Mouse (Mus musculus): ENCODE data around the gene Gna11.

Gene Gna11

DNA sequence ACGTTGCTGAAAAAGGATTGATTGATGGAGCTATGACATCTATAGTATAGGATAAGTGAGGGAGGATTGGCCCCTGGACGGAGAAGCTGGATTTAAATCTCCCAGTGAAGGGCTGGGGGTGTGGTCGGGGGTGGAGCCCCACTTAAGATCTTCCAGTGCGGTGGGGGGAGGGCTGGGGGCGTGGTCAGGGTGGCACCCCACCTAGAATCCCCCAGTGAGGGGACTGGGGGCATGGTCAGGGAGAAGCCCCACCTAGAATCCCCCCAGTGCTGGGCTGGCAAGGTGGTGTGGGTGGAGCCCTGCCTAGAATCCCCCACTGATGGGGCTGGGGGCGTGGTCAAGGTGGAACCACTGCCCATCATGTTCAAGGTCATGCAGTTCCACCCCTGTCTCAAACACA is 37.9 kb downstream of the Gna11 start:
- no peak for DNase-seq (ENCODE audit: extremely low spot score, low spot score)

DNA sequence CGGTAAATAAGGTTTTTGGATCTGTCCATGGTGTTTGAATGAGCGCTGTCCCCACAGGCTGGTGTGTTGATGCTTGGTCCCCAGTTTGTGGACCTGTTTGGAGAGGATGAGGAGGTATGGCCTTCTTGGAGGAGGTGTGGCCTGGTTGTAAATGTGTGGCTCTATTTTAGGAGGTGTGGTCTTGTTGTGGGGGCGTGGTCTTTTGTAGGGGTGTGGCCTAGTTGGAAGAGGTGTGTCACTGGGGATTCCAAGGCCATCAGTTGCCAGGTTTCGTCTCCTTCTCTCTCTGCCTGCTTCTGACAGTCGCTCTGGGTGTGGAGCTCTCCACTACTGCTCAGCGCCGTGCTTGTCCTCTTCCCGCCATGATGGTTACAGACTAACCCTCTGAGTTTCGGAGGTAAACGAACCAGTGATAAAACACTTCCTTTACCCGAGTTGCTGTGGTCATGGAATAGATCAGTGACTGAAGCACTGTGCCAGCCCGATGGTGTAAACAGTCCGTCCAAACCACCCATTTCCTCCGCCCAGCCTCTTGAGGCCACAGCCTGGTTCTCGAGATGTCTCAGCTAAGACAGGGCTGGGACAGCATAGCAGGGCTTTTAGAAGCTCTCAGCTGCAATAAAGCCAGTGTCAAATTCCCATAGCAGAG is 39.9 kb downstream of the Gna11 start:
- no peak for DNase-seq (ENCODE audit: extremely low spot score, low spot score)

DNA sequence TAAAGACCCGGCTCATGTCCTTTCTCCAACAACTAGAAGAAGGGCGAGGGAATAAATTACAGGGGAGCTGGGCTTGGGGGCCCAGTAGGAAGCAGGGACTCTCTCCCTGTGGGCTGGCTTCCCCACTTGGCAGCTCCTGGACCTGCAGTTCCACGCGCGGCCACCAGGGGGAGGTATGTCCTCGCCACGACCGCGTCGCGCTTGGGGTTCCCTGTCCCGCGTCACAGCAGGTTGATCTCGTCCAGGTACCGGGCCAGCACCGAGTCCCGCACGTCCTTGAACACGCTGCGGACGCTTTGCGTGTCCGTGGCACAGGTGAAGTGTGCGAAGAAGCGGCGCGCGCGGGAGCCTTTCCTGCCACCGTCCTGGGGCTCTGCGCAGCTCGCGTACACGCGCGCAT is 42.3 kb downstream of the Gna11 start:
- peak; percentile 94 for DNase-seq (ENCODE audit: extremely low spot score, low spot score)

DNA sequence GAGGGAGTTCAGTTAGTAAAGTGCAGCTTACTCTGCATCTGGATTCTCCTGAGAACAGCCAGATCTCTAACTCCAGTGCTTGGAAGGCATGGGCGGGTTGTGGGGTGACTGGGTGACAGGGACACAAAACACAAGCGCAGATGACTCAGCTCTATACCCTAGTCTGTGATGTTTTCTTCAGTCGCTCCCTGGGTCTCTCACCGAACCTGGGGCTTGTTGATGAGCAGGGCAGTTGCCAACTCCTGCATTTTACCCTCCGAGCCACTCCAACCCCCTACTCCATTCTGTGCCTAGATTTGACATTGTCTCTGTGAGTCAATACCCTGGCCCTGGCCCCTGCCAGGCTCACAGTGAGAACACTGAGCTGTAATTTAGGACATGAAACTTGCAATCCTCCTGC is 43.1 kb downstream of the Gna11 start:
- DNase-seq (ENCODE audit: extremely low spot score, low spot score): no peak

DNA sequence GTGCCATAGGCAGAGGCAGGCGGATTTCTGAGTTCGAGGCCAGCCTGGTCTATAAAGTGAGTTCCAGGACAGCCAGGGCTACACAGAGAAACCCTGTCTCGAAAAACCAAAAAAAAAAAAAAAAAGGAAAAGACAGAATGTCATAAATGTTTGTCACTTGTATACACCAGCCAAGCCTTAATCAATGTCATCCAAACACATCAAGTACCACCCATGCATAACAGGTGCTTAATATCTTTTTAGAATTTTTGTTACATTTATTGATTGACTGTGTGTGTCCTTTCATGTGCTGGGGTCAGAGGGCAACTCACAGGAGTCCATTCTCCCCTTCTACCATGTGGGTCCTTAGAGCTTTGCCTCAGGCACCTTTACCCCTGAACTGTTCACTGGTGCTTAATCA is 45.0 kb downstream of the Gna11 start, which contains the start of gene S1pr4:
S1pr4 (minus strand) TSS at position 101 of the 400 bp plus-strand sequence.
- DNase-seq (ENCODE audit: extremely low spot score, low spot score): no peak

DNA sequence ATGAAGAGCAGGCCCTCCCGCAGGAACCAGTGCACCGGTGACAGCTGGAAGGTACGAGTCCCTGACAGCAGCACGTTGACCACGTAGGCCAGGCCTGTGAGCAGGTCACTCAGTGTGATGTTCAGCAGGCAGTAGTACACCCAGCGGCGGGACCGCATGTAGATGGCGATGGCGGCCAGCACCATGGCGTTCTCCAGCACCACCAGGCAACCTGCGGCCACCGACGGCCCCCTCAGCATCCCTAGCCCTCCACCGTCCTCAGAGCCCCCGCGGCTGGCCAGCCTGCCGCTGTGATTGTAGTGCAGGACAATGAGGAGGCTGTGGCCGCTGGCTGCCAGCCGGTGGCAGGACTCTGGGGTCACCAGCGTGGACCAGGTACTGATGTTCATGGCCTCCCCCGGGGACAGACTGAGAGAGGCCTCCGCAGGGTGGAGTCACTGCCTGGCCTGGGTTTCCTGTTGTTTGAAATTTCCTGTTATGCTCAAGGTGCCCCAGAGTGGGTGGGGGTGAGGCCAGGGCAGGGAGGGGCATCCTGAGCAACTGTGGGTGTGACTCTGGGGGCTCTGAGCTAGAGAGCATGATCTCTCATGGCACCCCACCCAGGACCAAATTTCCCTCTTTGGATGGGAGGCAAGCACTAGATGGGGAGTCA is 45.6 kb downstream of the Gna11 start:
- DNase-seq (ENCODE audit: extremely low spot score, low spot score): no peak

DNA sequence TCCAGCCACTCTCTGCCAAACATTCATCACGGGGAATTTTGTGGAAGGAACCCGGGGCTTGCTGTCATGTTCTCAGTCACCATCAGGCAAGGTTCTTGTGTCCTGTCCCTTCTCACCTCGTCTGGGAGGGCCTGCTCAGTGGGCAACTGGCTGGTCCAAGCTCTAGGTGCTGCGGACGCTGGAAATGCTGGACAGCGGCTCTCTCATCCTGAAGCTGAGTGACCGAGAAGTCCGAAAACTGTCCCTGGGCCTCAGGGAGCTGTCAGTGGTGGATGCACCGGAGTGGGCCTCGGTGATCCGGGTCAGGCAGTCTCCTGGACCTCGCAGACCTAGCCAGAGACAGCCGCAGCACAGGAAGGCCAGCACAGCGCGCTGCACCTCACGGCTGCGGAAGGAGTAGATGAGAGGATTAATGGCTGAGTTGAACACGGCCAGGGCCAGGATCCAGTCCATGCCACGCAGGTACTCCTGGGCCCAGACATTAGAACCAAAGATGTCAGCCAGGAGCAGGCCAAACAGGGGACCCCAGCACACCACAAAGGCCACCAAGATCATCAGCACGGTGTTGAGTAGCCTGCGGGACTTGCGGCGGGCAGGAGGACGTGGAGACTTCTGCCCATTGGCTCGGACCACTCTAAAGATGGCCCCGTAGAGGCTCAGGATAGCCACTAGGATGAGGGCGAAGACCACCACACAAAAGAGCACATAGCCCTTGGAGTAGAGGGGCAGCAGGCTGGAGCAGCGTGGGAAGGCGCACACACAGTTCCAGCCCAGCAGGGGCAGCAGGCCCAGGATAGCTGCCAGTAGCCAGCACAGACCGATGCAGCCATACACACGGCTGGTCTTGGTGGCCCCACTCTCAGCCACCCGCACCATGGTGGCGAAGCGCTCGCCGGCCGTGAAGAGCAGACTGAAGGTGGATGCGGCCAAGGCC is 46.4 kb downstream of the Gna11 start:
- no peak for DNase-seq (ENCODE audit: extremely low spot score, low spot score)

DNA sequence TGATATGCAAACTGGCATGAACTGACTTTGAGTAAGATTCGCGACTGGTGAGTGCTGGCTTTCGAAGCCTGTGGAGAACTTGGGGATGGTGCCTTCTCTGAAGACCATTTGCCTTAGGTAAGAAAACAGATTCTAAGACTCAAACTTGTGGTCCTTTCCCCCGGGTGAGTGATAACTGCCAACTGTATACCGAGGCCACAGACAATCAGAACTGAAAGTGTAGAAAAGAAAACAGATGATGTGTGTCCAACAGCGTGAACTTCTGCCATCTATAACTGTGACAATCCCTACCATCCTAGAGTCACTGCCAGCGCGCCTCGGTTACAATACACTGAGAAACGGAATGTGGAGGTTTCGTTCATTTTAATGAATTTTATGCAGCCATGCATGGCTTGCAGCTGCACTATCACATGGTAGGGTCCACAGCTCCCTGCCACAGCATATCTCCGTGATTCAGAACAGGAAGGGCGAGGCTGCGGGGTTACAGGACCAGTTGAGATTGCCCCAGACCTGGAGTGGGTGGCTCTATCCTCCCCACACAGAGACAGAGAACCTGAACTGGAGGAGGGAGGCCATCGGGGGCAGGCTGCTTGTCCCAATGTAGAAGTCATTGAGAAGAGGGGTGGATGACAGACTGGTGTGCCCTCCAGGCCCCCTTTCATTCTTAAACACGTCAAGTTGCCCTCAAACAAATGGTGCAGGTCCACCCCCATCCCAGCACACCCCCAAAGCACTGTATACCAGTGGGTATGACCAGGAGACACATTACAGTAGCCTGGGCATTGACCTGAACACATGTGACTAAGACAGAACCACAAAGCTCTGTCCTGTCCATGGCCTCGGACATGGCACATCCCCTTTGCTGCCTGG is 47.4 kb downstream of the Gna11 start:
- no peak for DNase-seq (ENCODE audit: extremely low spot score, low spot score)

DNA sequence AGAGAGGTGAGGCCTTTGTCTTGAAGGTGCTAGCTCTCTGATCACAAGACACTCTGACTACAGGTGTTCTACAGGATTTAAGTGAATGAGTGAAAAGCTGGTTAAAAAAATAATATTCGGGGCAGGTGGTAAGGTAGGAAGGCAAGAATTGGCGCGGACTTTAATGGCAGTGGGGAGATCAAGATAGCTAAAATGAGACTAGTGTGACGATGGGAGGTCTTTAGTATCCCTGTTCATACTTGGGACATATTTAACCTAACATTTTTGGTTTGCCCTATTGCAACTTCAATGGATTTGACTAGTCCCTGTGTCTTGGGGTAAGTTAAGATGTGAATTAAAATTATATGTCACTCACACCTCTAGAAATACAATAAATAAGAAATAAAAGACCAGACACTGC is 48.0 kb downstream of the Gna11 start:
- no peak for DNase-seq (ENCODE audit: extremely low spot score, low spot score)

DNA sequence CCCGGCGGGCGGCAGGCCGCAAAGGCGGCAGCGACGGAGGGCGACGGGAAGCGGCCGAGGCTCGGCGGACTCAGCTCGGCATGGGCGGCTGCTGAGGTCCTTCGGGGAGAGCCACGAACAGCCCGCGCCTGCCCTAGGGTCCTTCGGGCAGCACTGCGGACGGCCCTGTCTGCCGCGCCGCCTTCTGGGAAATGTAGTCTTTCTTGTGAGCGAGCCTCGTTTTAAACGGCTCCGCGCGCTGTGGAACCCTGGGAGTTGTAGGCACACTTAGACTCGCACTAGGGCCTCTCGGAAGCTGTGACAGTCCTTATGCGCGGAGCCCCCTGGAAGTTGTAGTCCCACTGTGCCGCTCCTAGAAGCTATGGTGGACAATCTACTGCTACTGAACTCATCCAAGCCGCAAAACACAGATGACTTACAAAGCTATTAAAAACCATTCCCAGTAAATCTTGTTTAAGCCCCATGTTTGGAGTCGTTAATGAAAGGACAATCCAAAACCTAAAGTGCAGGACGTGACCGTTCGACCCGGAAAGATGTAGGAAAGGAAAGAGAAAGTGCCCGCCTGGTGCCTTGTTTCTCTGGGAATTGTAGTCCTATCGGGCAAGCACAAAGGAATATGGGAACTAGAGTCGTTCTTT is 48.6 kb downstream of the Gna11 start, which contains the start of gene Ncln:
Ncln (minus strand) TSS at position 129 of the 638 bp plus-strand sequence.
- peak; percentile 96 for DNase-seq (ENCODE audit: extremely low spot score, low spot score)

DNA sequence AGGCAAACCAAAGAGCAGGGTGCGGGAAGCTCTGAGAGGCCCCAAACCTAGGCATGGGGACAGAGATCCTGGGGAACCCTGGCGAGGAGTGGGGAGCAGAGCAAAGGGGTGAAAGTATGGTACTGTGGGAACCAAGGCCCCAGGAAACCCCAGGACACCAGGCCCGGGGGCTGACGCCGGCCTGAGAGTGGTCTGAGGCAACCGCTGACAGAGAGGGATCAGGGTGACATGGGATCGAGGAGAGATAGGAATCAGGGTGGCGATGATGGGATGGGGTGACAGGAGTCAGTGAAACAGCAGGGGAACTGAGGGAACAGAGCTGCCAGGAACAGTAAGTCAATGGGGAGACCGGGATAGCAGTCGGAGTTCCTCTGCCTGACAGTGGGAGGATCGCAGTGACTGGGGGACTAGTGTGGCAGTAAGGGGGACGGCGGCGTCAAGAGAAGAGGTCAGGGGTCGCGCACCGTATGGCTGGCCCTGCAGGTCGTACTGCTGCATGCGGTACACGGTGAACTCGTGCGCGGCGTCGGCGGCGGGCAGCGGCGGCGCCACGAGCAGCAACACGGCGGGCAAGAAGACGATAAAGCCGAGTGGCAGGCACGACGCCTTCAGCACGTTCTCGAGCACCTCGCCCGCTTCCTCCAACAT is 49.2 kb downstream of the Gna11 start:
- DNase-seq (ENCODE audit: extremely low spot score, low spot score): no peak

DNA sequence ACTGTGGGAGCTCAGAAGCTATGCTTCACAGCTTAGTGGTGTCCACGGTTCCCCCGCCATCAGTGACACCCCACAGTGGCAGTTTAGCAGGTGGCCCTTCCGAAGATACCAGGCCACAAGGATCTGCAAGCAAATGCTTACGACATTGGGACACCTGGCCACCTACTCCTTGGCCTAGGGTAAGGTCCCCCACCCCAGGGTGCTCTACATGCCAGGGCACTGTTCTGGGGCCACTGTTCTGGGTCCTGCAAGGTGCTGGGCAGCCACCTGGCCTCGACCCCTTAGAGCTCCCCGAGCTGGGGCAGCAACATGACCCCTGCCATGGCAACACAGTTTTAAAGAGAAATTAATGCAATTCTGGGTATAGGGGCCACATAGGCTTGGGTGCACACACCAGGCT is 49.8 kb downstream of the Gna11 start:
- DNase-seq (ENCODE audit: extremely low spot score, low spot score): no peak

DNA sequence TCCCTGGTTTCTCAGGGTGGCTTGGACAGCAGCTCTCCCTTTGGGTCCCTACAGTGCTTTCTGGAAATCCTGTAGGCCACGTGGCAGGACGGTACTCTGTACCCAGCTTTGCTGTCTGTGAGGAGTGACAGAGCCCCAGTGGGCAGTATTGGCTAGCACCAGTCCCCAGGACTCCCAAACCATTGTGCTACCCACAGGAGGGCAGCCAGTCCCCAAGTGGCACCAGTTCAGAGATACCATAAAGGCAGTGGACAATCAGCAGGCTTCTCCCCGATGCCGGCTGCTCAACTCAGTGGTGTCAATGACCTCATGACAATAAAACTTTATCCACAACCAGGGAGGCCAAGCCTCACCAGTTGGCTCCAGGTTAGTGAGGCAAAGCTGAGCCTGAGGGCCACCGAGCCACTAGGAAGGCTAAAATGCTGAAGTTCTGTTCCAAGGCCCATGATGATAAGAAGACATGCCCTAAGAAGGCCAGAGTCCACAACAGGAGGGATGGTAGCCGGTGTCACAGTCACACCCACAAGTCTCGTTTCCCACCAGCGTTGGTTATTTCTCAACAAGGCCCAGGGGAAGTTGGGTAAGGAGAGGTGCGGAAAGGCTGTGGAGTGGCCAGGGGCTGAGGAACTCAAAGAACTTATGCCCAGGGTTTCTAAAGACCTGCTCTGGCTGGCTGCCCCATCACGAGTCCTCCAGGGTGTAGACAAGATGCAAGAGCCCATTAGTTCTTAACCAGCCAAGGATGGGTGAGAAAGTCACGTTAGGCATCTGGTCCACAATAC is 50.5 kb downstream of the Gna11 start:
- no peak for DNase-seq (ENCODE audit: extremely low spot score, low spot score)

DNA sequence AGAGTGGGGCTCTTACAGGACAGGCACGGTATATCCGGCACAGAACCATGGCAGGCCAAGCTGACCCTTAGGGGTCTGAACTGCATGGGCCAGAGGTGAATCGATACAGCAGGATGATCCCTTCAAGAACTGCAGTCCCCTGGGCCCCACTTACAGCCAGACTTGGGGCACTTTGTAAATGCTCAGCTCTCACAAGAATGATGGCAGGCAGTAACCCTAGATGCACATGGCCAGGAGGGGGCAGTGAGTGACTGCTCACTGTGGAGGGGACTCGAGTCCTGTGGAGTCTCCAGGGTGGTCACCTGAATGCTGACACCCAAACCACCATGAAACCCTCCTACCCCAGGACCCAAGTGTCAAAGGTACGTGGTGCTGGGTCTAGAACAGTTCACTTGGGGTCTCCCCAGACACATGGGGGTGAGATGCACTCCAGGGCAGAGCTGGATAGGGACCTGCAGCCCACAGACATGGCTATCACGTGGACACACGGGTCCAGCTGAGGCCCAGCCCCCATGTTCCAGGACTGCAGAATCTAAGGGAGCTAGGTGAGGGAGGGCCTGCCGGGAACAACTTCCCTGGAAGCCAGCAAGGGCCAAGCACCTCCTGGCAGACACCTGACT is 51.3 kb downstream of the Gna11 start:
- DNase-seq (ENCODE audit: extremely low spot score, low spot score): no peak

DNA sequence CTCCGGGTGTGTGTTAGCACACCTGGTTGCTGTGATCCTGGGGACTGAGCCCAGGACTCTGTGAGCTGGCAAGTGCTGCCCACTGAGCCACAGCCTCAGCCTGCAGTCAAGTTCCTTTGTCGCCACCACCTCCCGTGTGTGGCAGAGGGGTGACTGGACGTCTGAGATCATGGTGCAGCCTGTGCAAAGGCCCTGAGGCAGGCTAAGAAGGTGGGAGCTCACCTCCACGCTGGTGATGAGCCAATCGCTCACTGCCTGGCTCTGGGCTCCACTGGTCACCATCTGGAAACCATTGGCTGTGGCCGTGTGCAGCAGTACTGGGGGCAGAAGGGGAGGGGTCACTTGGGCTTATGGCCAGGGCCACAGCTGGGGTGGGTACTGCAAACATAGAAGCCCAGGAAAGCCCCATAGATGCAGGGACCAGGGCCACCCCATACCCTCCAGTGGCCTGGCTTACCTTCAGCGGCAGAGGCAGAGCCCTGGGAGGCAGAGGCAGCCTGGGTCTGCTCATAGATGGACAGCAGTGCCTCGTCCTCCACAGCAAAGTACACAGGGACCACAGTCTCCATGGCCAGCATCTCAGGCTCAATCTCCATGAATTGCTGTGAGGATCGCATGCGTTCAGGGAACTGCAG is 52.3 kb downstream of the Gna11 start:
- DNase-seq (ENCODE audit: extremely low spot score, low spot score): no peak

DNA sequence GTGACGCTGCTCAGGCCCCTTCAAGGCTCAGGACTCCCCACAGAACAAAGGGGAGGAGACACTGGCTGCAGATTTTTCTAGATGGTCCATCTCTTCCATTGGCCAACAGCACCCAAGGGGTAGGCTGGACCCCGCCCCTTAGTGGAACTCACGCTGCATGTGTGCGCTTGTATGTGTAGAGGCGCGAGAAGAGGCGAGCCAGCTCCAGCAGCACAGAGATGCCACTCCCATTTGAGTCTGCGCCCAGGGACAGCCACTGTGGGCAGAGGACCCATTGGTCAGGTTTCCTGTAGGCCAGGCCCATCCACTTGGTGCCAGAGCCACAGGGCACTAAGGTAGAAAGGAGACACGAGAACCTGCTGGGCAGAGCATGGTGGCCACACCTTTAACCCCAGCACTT is 54.0 kb downstream of the Gna11 start:
- no peak for DNase-seq (ENCODE audit: extremely low spot score, low spot score)

DNA sequence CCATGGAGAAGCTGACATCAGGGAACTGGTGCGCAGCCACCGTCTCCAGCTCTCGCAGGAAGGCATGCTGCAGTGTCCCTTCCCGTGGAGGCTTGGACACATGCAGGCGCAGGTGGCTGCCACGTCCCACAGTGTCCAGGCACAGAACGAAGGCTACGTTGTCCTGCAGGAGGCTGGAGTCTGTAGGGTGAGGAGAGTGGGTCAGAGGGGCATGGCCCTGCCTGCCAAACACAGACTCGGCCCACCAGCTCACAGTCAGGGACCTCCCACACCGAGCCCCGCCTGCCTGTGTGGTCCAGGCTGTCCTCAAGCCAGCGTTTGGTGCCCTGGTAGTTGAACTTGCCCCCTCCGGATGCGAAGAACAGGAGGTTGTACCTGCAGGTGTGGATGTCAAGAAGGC is 55.0 kb downstream of the Gna11 start:
- DNase-seq (ENCODE audit: extremely low spot score, low spot score): no peak

DNA sequence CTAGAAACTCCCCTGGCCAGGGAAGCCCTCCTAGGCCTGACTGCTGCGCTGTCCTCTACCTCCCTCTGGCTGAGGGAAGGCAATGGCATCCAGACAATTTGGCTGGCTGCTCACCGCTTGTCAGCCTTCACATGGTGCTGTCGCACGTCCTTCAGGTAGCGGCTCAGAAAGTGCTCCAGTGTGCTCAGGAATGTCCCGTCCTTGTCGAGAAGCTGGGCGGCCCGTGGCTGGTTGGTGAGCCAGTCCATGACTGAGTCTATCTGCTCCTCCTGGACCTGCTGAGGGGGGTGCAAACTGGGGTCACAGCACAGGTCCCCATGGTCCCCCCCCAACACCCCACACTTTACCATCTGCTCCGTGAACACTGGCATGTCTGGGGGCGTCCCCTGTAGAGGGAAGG is 56.9 kb downstream of the Gna11 start:
- DNase-seq (ENCODE audit: extremely low spot score, low spot score): no peak
